Mouse (Mus musculus): ENCODE measurements at regions not wholly inside any gene's neighbourhood (a gene's known extent, or its start where the extent isn't known, plus 50 kb on each side); places are given as distances from the start of the nearest gene placed in this dataset.
A peak's percentile ranks its signal among the peaks of the same experiment; 100 is the strongest.

- Histone ChIP-seq H3K9me3 (ENCODE audit: control insufficient read depth, low read depth, low read length) (no peaks in the 10 kb centered on the region), H3K4me3 (ENCODE audit: low read depth, low read length) (no peak overlapping the region), H3K4me1 (ENCODE audit: control insufficient read depth, insufficient read depth, low read length) (peaks cover 11% of the 10 kb centered on the region), H3K27ac (ENCODE audit: low read length) (no peak overlapping the region), H3K27me3 (ENCODE audit: control insufficient read depth, insufficient read depth, low read length) (no peaks in the 10 kb centered on the region), H3K9ac (replicated peaks; ENCODE audit: low read depth, low read length) (no peak overlapping the region), H3K4me2 (replicated peaks; ENCODE audit: low read depth, low read length) (no peak overlapping the region), H3K36me3 (ENCODE audit: control insufficient read depth, insufficient read depth, low read length) (no peaks in the 10 kb centered on the region)
- ATAC-seq (ENCODE audit: insufficient number of reproducible peaks, insufficient read depth, low FRiP score, low read depth), result peak; percentile 67; the same call in 1 of the 2 replicates
- 21% methylated on average over 8 of the region's 8 CpGs for WGBS
Observed at GRCm38 (mm10) chr10:126070984-126071713, 105.2 kb downstream of the Lrig3 start.

GRCm38 (mm10) chr10:126071714-126072057 lies 105.7 kb downstream of the Lrig3 start:
- 8% methylated on average over 3 of the region's 3 CpGs for whole genome bisulfite sequencing

GRCm38 (mm10) chr10:126077313-126077966 lies 111.5 kb downstream of the Lrig3 start:
- Histone ChIP-seq H3K36me3 (ENCODE audit: control insufficient read depth, insufficient read depth, low read length) (no peaks in the 10 kb centered on the region), H3K9ac (replicated peaks; ENCODE audit: low read depth, low read length) (no peak overlapping the region), H3K27ac (ENCODE audit: low read length) (no peak overlapping the region), H3K9me3 (ENCODE audit: control insufficient read depth, low read depth, low read length) (no peaks in the 10 kb centered on the region; the same call in 1 of the 2 replicates), H3K4me3 (ENCODE audit: low read depth, low read length) (no peak overlapping the region), H3K4me1 (ENCODE audit: control insufficient read depth, insufficient read depth, low read length) (no peaks in the 10 kb centered on the region), H3K27me3 (ENCODE audit: control insufficient read depth, insufficient read depth, low read length) (no peaks in the 10 kb centered on the region), H3K4me2 (replicated peaks; ENCODE audit: low read depth, low read length) (no peak overlapping the region)
- ATAC-seq (ENCODE audit: insufficient number of reproducible peaks, insufficient read depth, low FRiP score, low read depth), result no peak
- WGBS, result 89% methylated on average over 1 of the region's 1 CpGs

More at GRCm38 (mm10) chr10:126071714-126072057, 105.7 kb downstream of the Lrig3 start:
- no peaks in the 10 kb centered on the region for H3K27me3 ChIP-seq (ENCODE audit: control insufficient read depth, insufficient read depth, low read length)
- no peak overlapping the region for H3K9ac ChIP-seq (replicated peaks; ENCODE audit: low read depth, low read length)
- no peak overlapping the region for H3K4me2 ChIP-seq (replicated peaks; ENCODE audit: low read depth, low read length)
- H3K4me1 ChIP-seq (ENCODE audit: control insufficient read depth, insufficient read depth, low read length), result peaks cover 11% of the 10 kb centered on the region
- no peaks in the 10 kb centered on the region for H3K9me3 ChIP-seq (ENCODE audit: control insufficient read depth, low read depth, low read length)
- no peaks in the 10 kb centered on the region for H3K36me3 ChIP-seq (ENCODE audit: control insufficient read depth, insufficient read depth, low read length)
- no peak overlapping the region for H3K4me3 ChIP-seq (ENCODE audit: low read depth, low read length)
- peak; percentile 56; the same call in 1 of the 2 replicates for ATAC-seq (ENCODE audit: insufficient number of reproducible peaks, insufficient read depth, low FRiP score, low read depth)
- no peak overlapping the region for H3K27ac ChIP-seq (ENCODE audit: low read length)

- Histone ChIP-seq H3K36me3 (ENCODE audit: control insufficient read depth, insufficient read depth, low read length) (no peaks in the 10 kb centered on the region), H3K9ac (replicated peaks; ENCODE audit: low read depth, low read length) (no peak overlapping the region), H3K4me2 (replicated peaks; ENCODE audit: low read depth, low read length) (peak overlapping the region; percentile 12; the same call in 1 of the 2 replicates), H3K9me3 (ENCODE audit: control insufficient read depth, low read depth, low read length) (no peaks in the 10 kb centered on the region; the same call in 1 of the 2 replicates), H3K4me1 (ENCODE audit: control insufficient read depth, insufficient read depth, low read length) (no peaks in the 10 kb centered on the region), H3K27ac (ENCODE audit: low read length) (peak overlapping the region; percentile 72), H3K27me3 (ENCODE audit: control insufficient read depth, insufficient read depth, low read length) (no peaks in the 10 kb centered on the region), H3K4me3 (ENCODE audit: low read depth, low read length) (no peak overlapping the region)
- peak; percentile 86 for ATAC-seq (ENCODE audit: insufficient number of reproducible peaks, insufficient read depth, low FRiP score, low read depth)
- WGBS, result 28% methylated on average over 11 of the region's 11 CpGs
Observed at GRCm38 (mm10) chr10:126082576-126082975, 116.6 kb downstream of the Lrig3 start.

GRCm38 (mm10) chr10:126086684-126087083 lies 120.7 kb downstream of the Lrig3 start:
- Histone ChIP-seq H3K27ac (ENCODE audit: low read length) (no peak overlapping the region), H3K4me2 (replicated peaks; ENCODE audit: low read depth, low read length) (no peak overlapping the region), H3K36me3 (ENCODE audit: control insufficient read depth, insufficient read depth, low read length) (no peaks in the 10 kb centered on the region), H3K4me3 (ENCODE audit: low read depth, low read length) (no peak overlapping the region), H3K9me3 (ENCODE audit: control insufficient read depth, low read depth, low read length) (no peaks in the 10 kb centered on the region), H3K27me3 (ENCODE audit: control insufficient read depth, insufficient read depth, low read length) (no peaks in the 10 kb centered on the region), H3K9ac (replicated peaks; ENCODE audit: low read depth, low read length) (no peak overlapping the region), H3K4me1 (ENCODE audit: control insufficient read depth, insufficient read depth, low read length) (no peaks in the 10 kb centered on the region)
- 80% methylated on average over 5 of the region's 5 CpGs for WGBS
- no peak for ATAC-seq (ENCODE audit: insufficient number of reproducible peaks, insufficient read depth, low FRiP score, low read depth)

- Histone ChIP-seq H3K9ac (replicated peaks; ENCODE audit: low read depth, low read length) (no peak overlapping the region), H3K4me3 (ENCODE audit: low read depth, low read length) (no peak overlapping the region), H3K4me1 (ENCODE audit: control insufficient read depth, insufficient read depth, low read length) (no peaks in the 10 kb centered on the region), H3K27me3 (ENCODE audit: control insufficient read depth, insufficient read depth, low read length) (no peaks in the 10 kb centered on the region), H3K9me3 (ENCODE audit: control insufficient read depth, low read depth, low read length) (no peaks in the 10 kb centered on the region), H3K4me2 (replicated peaks; ENCODE audit: low read depth, low read length) (no peak overlapping the region), H3K27ac (ENCODE audit: low read length) (no peak overlapping the region), H3K36me3 (ENCODE audit: control insufficient read depth, insufficient read depth, low read length) (no peaks in the 10 kb centered on the region)
- no peak for ATAC-seq (ENCODE audit: insufficient number of reproducible peaks, insufficient read depth, low FRiP score, low read depth)
- WGBS, result 53% methylated on average over 16 of the region's 16 CpGs
Observed at GRCm38 (mm10) chr10:126094238-126094880, 128.4 kb downstream of the Lrig3 start.

- H3K4me1 ChIP-seq (ENCODE audit: control insufficient read depth, insufficient read depth, low read length), result no peaks in the 10 kb centered on the region
- no peaks in the 10 kb centered on the region for H3K9me3 ChIP-seq (ENCODE audit: control insufficient read depth, low read depth, low read length)
- ATAC-seq (ENCODE audit: insufficient number of reproducible peaks, insufficient read depth, low FRiP score, low read depth), result no peak
- H3K36me3 ChIP-seq (ENCODE audit: control insufficient read depth, insufficient read depth, low read length), result no peaks in the 10 kb centered on the region
- no peak overlapping the region for H3K27ac ChIP-seq (ENCODE audit: low read length)
- no peak overlapping the region for H3K4me2 ChIP-seq (replicated peaks; ENCODE audit: low read depth, low read length)
- WGBS, result 88% methylated on average over 10 of the region's 10 CpGs
- no peaks in the 10 kb centered on the region for H3K27me3 ChIP-seq (ENCODE audit: control insufficient read depth, insufficient read depth, low read length)
- H3K9ac ChIP-seq (replicated peaks; ENCODE audit: low read depth, low read length), result no peak overlapping the region
- H3K4me3 ChIP-seq (ENCODE audit: low read depth, low read length), result no peak overlapping the region
Observed at GRCm38 (mm10) chr10:126097896-126098295, 131.9 kb downstream of the Lrig3 start.

GRCm38 (mm10) chr10:126102876-126103275 lies 136.9 kb downstream of the Lrig3 start:
- H3K9me3 ChIP-seq (ENCODE audit: control insufficient read depth, low read depth, low read length), result no peaks in the 10 kb centered on the region
- WGBS, result 84% methylated on average over 15 of the region's 15 CpGs
- no peak for ATAC-seq (ENCODE audit: insufficient number of reproducible peaks, insufficient read depth, low FRiP score, low read depth)

More at GRCm38 (mm10) chr10:126102876-126103275, 136.9 kb downstream of the Lrig3 start:
- Histone ChIP-seq H3K27me3 (ENCODE audit: control insufficient read depth, insufficient read depth, low read length) (no peaks in the 10 kb centered on the region), H3K27ac (ENCODE audit: low read length) (no peak overlapping the region), H3K4me3 (ENCODE audit: low read depth, low read length) (no peak overlapping the region), H3K4me2 (replicated peaks; ENCODE audit: low read depth, low read length) (no peak overlapping the region), H3K9ac (replicated peaks; ENCODE audit: low read depth, low read length) (no peak overlapping the region), H3K4me1 (ENCODE audit: control insufficient read depth, insufficient read depth, low read length) (no peaks in the 10 kb centered on the region), H3K36me3 (ENCODE audit: control insufficient read depth, insufficient read depth, low read length) (no peaks in the 10 kb centered on the region)

All from stomach, embryonic 14.5 days (tissue).